Mouse (Mus musculus) ovary, adult 2 months (tissue): ENCODE results near the gene Shisa3. TPM values are rescaled to one million over a fixed set of nuclear protein-coding genes. Genes with fewer than 3 reads are reported as not detected.

Experiments used
- polyA plus RNA-seq: library from polyadenylated mRNA; depleted of rRNA; stranded (reverse); fragments of >200 nt; gene quantifications from 2 replicates; pipeline ENCODE4 v1.2.3, GENCODE M21; 2012; rRNA removed

Gene Shisa3
- 0.90 and 1.2 TPM in 2 replicates for polyA plus RNA-seq

GRCm38 (mm10) chr5:67607804-67608673 is at the start of gene Shisa3:
Gene Shisa3 (plus strand): TSS chr5:67607882.

Other genes with a start within 250 kb of the Shisa3 start
- gene Bend4, start 179.6 kb upstream of the Shisa3 start, polyA plus RNA-seq, result 2.7 and 3.5 TPM in 2 replicates
- gene Atp8a1, start 239.6 kb downstream of the Shisa3 start, polyA plus RNA-seq, result 24.9 and 79.3 TPM in 2 replicates